In genomic region chr8:72371356-72371755, GRCm38 (mm10) we compare ENCODE assay signal across 24 mouse cellular contexts.
"Had no signal": no experiment of that assay in that cellular context is flagged by ENCODE, and none has a peak within 500 bp of the region (broad histone marks: within the 10 kb centered on the region; RNA-seq: fewer than 3 reads in every experiment).

No protein-coding gene starts in this region.

- H3K27ac ChIP-seq: embryonic facial prominence, embryonic 10.5 days; embryonic facial prominence, embryonic 12.5 days; embryonic facial prominence, embryonic 13.5 days; embryonic facial prominence, embryonic 15.5 days; forebrain, embryonic 10.5 days; forebrain, embryonic 12.5 days; forebrain, embryonic 13.5 days; forebrain, embryonic 15.5 days; heart, adult 2 months; heart, embryonic 10.5 days had no signal

- H3K4me3 ChIP-seq: embryonic facial prominence, embryonic 10.5 days; embryonic facial prominence, embryonic 12.5 days; embryonic facial prominence, embryonic 13.5 days; embryonic facial prominence, embryonic 15.5 days; erythroblast, embryonic 14.5 days; forebrain, embryonic 10.5 days; forebrain, embryonic 12.5 days; forebrain, embryonic 13.5 days; forebrain, embryonic 15.5 days; heart, adult 2 months; heart, embryonic 10.5 days had no signal

- DNase-seq: cerebellum, adult 18-20 months; cerebellum, adult 2 months; cerebellum, adult 8-10 months; cerebellum, adult 9-10 months; cerebellum, adult 9-11 months; cerebellum, postnatal 10 days; cerebellum, postnatal 14 days; cerebellum, postnatal 25 days; cerebellum, postnatal 36 days; embryo, embryonic 11 days; forebrain, postnatal 0 days; heart, adult 11 months; heart, adult 18-20 months; heart, adult 2 months had no signal
